Mouse (Mus musculus) fat pad, adult 2 months (tissue): ENCODE measurements around the gene Gm17555.
"Not testable (repeated sequence)": the region's sequence is repeated elsewhere in the genome, so short reads cannot be mapped to it uniquely, and the experiment has no call there.

Experiments
- DNase-seq: peaks from one replicate; pipeline ENCODE4 v3.0.0-alpha.2; 2011; ENCODE audit warnings: low read depth, low spot score; ENCODE audit errors: extremely low read depth

Gene Gm17555

GRCm38 (mm10) chr2:126214800-126215199, at the start of gene Gm17555:
TSS of gene Gm17555 (plus strand) at chr2:126215100.
- DNase-seq, result not testable (repeated sequence)

GRCm38 (mm10) chr2:126165277-126166018, 49.5 kb upstream of the Gm17555 start:
- DNase-seq, result no peak

GRCm38 (mm10) chr2:126166335-126166734, 48.6 kb upstream of the Gm17555 start:
- DNase-seq, result no peak

GRCm38 (mm10) chr2:126166848-126167617, 47.9 kb upstream of the Gm17555 start:
- DNase-seq, result no peak

GRCm38 (mm10) chr2:126171427-126171826, 43.5 kb upstream of the Gm17555 start:
- no peak for DNase-seq

- DNase-seq, result no peak
These were observed 23.6 kb upstream of the Gm17555 start for GRCm38 (mm10) chr2:126191306-126191705.

GRCm38 (mm10) chr2:126192129-126192528, 22.8 kb upstream of the Gm17555 start:
- no peak for DNase-seq

GRCm38 (mm10) chr2:126195631-126196356, 19.1 kb upstream of the Gm17555 start:
- no peak for DNase-seq

GRCm38 (mm10) chr2:126198971-126199370, 15.9 kb upstream of the Gm17555 start:
- no peak for DNase-seq

GRCm38 (mm10) chr2:126211011-126211680, 3.8 kb upstream of the Gm17555 start:
- DNase-seq, result no peak

GRCm38 (mm10) chr2:126227581-126227980, 12.7 kb downstream of the Gm17555 start:
- DNase-seq, result no peak

GRCm38 (mm10) chr2:126231731-126232130, 16.8 kb downstream of the Gm17555 start:
- no peak for DNase-seq

GRCm38 (mm10) chr2:126236905-126237304, 22.0 kb downstream of the Gm17555 start:
- DNase-seq, result no peak

- no peak for DNase-seq
These were observed 30.5 kb downstream of the Gm17555 start for GRCm38 (mm10) chr2:126245446-126245845.

- DNase-seq, result no peak
These were observed 33.6 kb downstream of the Gm17555 start for GRCm38 (mm10) chr2:126248536-126248935.

- DNase-seq, result no peak
These were observed 37.3 kb downstream of the Gm17555 start for GRCm38 (mm10) chr2:126252211-126252610.
